Mouse (Mus musculus) ES-CJ7 (cell line): ENCODE results near the gene Mab21l3.

Experiments
- DNase-seq: peaks from one replicate; pipeline ENCODE4 v3.0.0; 2011; ENCODE audit warnings: low read depth, low spot score

Gene Mab21l3

DNA sequence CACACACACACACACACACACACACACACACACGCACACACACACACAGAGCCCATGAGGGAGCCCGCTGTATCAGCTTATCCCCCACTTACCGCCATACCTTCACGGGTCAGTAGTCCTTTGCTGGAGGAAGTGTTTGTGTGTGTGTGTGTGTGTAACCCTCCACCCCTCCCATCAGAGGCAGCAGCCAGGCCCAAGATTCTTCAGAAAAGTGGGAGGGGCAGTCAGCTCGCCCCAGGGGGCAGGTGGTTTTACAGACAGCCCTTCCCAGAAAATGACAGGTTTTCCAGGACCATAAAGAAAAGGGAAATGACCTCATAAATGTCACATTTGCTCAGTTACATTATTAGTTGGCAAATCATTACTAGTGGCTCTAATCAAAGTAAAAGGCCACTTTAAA lies at the start of gene Mab21l3:
Mab21l3 (minus strand) TSS at position 144 of the 400 bp plus-strand sequence.
- DNase-seq: peak; percentile 24

DNA sequence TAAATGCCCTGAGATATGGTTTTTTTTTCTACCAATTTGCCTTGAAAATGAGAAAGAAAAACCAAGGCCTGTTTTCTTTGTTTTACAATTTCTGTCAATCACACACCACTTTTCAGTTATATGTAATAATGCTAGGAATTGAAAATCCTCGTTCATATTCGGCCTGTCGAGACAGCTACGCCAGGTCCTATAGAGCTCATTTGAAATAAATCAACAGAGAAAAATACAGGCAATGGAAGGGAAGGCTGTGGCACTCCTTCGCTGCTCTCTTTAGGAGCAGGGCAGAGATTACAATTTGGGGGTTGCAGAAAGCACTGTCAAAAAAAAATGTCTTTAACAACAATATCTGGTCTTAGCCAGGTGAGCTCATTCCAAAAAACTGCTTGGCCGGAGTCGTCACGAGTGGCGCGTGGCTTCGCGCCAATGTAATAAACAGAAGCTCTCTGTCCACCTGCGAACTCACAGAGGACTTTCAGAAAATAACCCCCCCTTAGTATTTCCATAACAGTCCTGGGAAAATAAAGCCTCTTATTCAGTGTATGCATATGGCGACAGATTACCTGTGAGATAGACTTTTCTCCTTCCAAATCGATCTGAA lies 48.7 kb upstream of the Mab21l3 start:
- no peak for DNase-seq

DNA sequence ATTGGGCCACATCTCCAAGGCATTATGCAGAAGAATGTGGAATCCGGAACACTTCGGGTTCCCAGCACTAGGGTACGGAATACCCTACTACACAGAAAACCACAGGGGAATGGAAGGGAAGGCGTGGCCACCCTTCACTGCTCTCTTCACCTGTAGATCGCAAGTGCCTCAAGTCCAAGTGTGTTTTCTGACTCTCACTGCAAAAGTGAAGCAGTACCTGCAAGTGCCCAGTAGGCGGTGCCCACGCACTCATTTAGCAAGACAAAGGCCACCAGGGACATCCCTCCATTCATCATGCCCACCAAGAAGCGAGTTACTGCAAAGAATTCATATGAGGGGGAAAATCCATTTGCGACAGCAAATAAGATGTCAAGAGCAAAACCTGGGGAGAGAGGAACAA lies 48.1 kb upstream of the Mab21l3 start:
- peak; percentile 88 for DNase-seq

DNA sequence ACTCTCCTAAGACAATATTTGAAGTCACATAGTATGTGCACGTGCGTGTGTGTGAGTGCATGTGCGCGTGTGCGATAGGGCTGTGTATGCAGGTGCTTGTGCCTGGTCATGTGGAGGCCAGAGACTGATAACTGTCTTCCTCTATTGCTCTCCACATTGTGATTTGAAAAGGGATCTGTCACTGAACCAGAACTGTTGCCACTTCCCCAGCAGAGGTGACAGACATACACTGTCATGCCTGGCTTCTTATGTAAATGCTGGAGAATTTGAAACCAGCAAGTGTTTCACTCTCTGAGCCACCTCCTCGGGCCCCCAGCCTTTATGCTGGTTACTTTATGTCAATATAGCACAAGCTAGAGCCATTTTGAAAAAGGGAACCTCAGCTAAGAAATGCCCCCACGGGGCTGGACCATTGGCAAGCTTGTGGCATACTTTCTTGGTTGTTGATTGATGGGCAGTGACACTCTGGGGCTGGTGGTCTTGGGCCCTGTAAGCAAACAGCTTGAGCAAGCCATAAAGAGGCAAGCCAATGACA lies 46.7 kb upstream of the Mab21l3 start:
- no peak for DNase-seq

DNA sequence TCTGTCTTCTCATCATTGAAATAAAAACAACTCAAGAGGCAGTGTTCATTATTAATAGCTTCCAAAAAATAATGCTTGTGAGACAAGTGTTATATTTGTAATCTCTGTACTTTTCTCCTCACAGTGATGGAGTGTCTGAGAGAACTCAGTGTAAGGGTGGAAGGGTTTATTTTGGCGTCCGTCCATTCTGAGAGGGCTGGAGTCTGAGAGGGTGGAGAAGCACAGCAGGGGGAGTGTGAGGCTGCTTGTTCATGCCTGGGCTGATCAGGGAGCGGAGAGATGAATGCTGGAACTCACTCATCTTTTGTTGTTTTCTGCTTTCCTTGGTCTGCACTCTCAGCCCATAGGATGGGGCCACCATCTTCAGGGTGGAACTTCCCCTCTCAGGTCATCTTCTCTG lies 36.8 kb upstream of the Mab21l3 start:
- no peak for DNase-seq

- DNase-seq: no peak
Observed at GRCm38 (mm10) chr3:101885041-101885440, 36.3 kb upstream of the Mab21l3 start.

DNA sequence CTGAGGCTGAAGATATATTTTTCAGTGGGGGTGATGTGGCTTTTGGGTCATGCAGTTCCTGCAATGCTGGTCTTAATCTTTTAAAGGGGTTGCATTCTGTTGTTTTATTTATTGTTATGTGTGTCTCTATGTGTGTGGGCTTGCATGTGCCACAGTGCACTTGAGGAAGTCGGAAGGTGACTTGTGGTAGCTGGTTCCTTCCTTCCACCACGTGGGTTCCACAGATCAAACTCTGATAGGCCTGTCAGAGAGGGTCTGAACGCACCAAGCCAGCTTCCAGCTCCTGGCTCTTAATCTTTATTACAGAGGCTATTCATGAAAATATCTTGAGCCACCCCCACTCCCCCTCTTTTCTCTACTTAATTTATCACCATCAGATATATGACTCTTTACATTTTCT lies 35.1 kb upstream of the Mab21l3 start:
- DNase-seq: no peak

DNA sequence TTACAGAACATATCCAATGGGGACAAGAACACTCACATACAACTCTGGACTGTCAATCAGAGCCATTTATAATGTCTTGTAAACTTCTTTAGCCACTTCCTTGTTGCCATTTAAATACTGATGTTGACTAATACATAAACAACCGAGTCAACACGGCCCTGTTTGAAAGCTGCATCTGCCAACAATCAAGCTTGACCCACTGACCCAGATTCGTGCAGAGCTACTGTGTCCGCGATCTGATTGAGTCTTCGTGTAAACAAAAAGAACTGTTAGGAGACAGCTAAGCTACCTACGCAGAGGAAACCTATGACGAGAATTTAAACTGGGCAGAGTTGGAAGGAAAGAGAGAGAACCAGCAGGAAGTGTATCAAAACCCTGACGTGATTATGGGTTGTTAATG lies 33.0 kb upstream of the Mab21l3 start:
- DNase-seq: no peak

GRCm38 (mm10) chr3:101880818-101881217 lies 32.1 kb upstream of the Mab21l3 start:
- peak; percentile 13 for DNase-seq

- DNase-seq: no peak
Observed at GRCm38 (mm10) chr3:101878136-101878535, 29.4 kb upstream of the Mab21l3 start.

DNA sequence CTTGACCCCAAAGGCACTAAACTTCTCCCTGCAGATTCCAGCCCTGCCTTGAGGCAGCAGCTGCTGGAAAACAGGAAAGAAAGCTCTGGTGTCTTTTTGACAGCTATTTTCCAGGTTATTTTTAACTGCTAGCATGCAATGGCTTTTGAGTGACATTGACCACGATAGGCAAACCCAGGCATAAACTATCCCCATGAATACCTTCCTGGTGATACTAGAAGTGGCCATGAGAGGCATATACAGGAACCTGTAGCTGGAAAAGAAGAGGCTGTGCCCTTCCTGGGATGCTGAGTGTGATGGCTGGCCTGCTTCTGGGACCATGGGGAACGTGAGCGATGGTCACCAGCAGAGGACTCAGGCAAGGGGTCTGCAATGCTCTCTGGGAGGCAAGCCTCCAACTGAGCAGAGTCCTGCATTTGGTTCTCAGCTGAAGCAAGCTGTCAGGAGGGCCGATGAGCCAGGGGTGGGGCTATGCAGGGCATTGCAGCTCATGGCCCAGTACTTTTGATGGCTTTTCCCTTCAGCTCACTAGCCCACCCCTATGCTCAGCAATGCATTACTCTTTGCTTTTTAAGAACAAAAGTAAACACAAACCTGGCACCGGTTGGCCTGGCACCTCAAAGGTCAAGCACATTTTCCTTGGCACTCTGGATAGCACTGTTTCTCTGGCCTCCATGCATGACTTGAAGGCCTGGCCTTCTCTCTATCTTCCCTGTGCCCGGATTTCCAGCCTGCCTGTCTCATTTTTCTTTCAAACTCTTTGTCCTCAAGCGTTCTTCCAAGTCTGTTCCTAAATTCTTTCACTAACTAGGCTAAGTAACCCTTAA lies 27.9 kb upstream of the Mab21l3 start:
- no peak for DNase-seq

DNA sequence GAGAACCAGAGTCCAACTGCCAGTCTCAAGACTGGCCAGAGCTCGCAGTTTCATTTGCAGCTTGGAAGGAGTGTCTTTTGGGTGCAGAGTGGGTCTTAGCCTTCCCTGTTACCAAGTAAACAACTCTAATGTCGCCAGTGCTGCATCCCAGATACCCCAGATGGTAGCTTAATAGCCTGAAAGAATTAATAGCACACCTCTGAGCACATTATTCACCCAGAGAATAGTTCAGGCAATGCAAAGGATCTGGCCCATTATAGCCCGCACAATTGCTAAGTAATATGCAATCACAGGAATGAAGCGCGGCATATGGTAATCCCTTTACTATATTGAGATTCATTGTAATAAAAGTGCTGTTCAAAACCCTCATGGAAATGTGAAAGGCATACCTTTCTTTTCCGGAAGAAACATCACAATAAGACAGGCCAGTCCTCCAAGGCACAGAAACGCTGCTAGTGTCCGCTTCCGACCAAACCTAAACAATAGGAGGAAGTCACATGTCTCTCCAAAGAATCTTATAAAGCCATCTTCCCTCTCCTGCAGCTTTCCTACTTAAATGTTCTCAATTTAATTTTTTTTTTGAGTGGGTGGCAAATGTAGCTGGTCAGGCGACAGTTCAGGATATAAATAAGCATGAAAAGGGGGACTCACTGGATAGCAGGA lies 26.6 kb upstream of the Mab21l3 start:
- DNase-seq: no peak

- no peak for DNase-seq
Observed at GRCm38 (mm10) chr3:101873061-101873675, 24.4 kb upstream of the Mab21l3 start.

DNA sequence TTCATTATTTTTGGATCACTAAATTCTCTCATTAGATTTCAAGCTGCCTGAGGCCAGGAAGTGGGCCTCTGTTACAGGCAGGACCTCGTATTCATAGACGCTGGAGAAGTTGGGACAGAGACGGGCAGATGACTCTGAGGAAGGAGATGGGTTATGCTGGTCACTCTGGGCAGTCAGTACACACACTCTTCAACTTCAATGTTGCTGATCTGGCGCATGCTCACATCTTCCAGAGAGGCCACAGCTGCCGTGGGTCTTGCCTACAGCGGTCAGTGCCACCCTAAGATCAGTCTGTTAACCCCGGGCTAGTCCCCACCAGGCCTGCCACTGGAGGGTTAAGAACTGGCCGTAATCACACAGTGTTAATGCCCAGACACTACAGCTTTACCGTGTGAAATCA lies 23.2 kb upstream of the Mab21l3 start:
- no peak for DNase-seq

DNA sequence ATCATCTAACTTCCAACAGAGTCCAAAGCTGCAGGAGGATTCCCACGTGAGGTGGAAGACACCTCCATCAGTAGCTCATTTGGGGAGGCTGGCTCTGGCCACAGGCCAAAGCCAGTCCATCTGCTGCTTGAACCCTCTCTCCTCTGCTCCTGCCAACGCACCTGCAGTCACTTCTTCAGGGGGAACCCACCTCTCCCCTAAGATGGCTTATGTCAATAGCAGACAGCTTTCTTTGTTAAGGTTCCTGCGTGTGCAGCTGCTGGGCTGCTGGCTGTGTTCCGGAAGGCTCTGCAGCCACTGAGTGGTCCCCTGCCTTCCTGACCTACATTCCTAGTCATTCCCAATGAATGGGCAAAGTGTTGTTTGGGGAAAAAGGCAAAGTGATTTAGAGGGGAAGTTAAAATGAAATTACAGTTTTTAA lies 18.3 kb upstream of the Mab21l3 start:
- DNase-seq: no peak

DNA sequence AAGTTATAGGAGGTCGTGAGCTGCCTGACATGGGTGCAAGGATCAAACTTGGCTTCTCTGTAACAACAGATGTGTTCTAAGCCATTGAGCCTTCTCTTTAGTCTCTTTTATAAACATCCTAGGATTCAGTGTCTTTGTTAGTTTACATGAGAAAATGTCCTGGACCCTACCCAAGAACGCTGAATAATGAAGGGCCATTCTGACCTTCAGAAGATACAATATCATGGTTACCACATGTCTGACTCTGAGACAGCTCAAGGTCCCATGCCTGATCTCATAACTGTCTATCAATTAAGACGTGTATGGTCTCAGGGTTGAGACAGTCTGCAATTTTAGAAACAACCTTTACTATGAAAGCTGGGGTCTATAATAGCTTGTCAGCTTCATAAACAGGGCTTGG lies 13.1 kb upstream of the Mab21l3 start:
- no peak for DNase-seq

GRCm38 (mm10) chr3:101860151-101860550 lies 11.4 kb upstream of the Mab21l3 start:
- DNase-seq: no peak

DNA sequence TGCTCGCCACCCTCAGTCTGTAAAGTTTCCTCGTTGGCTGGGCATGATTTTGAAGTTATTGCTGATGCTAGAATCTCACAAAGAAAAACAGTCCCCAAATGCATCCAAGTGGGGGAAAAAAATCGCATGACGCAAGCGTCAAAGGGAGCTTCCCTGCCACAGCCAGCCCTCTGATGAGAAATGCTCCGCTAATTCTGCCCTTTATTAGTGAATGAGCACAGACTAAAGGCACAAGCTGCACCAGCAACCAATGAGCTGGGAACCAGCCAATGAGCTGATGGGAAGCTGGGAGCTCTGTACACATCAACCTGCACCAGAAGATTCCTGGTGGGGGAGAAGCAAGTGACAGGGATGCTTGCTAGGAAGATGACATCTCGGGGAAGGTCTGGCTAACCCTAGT lies 11.0 kb upstream of the Mab21l3 start:
- no peak for DNase-seq

DNA sequence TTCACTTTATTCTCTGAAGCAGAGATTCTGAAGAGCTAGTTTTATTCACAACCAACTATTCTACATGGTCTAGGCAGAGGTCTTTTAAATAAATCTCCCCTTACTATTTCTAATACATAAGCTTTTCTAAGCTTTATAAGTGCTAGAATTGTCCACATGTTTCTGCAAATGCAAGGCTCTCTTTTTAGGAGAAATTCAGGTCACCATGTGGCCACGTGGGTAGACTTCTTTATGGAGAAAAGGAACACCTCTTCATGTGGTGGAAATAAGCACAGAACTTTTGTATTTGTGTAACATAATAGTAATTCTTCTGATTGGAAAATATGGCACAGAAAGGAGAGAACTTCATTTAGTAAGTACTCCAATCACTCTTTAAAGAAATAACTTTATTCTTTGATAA lies 5.3 kb upstream of the Mab21l3 start:
- no peak for DNase-seq

GRCm38 (mm10) chr3:101851363-101851762 lies 2.6 kb upstream of the Mab21l3 start:
- no peak for DNase-seq

GRCm38 (mm10) chr3:101846096-101846495 lies 2.7 kb downstream of the Mab21l3 start:
- no peak for DNase-seq
